Mouse (Mus musculus) adrenal gland, adult (tissue): ENCODE data around the gene Adamtsl4.

ENCODE experiments used
- DNase-seq, 2 experiments: peaks; one replicate each; pipeline ENCODE4 v3.0.0; 2022 to 2023; ENCODE audit warnings: low spot score in 1 of 2; ENCODE audit not compliant: inconsistent age in 2 of 2

The Adamtsl4 gene

DNA sequence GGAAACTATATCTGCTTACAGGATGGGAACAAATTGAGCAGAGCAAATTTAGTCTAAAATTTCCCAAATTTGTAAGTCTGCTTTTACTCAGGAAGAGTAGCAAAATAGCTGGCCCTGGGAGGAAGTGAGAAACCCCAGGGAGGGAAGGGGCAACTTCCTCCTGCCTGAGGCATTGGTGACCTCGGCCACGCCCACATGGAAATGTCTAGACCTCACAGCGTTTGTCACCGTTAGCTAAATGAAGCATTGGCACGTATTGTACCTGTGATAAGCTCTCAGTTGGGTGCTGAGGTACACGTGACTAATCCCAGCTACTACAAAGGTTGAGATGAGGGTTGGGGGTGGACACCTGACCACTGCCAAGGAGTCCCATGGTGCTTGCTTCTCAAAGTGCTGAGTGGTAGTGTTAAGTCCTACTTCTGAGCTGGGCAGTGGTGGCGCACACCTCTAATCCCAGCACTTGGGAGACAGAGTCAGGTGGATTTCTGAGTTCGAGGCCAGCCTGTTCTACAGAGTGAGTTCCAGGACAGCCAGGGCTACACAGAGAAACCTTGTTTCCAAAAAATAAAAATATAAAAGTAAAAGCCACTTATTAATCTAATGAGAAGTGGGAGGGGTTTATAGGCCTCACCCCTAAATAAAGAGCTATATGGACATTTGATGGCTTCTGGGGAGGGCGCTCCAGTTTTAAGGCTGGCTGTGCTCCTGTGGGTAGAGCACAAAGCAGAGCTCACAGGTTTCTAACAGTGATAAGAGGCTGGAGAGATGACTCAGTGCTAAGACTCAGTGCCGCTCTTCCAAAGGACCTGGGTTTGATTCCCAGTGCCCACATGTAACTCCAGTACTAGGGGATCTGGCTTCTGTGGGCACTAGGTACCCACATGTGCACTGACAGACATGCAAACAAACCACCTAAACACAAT is 42.1 kb downstream of the Adamtsl4 start:
- DNase-seq: peak in 1 of 2 experiments; percentile 60

DNA sequence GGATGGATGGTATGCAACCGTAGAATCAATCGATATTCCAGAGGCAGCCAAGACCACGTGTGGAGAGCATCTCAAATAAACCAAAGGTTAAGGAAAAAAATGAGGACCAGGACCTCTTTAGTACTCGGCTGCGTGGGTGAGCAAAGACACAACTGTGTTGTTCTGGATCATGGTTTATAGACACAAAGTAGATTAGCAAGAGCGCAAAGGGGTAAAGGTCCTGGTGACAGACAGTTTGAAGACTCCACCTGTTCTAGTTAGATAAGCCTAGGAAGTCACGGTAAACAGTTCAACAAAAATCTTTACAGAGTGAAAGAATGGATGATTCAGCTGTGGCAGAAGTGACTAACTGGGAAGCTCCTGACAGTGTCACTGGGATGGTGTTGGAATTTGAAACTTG is 44.6 kb downstream of the Adamtsl4 start:
- no peak for DNase-seq

GRCm38 (mm10) chr3:95639694-95640093 is 48.0 kb downstream of the Adamtsl4 start:
- DNase-seq: no peak

GRCm38 (mm10) chr3:95636072-95636471 is 51.6 kb downstream of the Adamtsl4 start:
- no peak for DNase-seq

DNA sequence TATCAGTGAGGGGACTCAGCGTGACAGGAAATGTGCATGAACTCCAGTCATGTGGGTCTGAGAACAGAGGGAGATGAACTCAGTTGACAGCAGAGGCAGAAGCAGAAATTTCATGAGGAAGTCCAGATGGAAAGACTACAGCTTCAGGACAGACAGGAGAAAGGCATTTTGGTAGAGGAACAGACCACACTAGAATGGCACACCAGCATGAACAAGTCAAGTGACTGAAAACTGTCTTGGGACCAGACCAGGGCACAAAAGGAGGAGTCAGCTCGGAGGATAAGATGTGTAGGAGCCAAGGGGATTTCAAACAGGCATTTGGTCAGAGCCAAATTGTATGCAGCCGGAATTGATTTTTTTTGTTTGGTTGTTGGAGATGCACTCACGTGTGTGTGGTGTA is 52.1 kb downstream of the Adamtsl4 start:
- DNase-seq: peak in 1 of 2 experiments; percentile 60

GRCm38 (mm10) chr3:95632648-95633588 is 54.8 kb downstream of the Adamtsl4 start:
- DNase-seq: peak in 1 of 2 experiments; percentile 77

- DNase-seq: peak in 1 of 2 experiments; percentile 54
Observed at GRCm38 (mm10) chr3:95631304-95631703, 56.4 kb downstream of the Adamtsl4 start.

DNA sequence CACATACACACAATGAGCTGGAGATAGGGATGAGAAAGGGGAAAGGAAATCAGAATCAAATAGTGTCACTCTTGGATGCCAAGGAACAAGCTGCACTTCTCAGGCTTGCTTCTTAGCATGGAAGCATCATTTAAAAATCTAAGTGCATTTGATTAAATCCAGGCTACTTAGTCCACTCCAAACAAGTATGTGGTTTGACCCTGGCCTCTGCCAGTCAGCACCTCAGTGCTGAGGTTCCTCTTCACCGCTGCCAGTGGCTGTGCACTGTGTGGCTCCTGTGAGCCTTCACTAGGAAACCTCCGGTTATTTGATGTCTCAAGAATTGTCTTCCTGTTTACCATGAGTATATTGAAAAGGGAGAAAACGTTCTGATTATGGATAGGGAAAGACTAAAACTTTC is 56.9 kb downstream of the Adamtsl4 start:
- peak in 1 of 2 experiments; percentile 59 for DNase-seq

DNA sequence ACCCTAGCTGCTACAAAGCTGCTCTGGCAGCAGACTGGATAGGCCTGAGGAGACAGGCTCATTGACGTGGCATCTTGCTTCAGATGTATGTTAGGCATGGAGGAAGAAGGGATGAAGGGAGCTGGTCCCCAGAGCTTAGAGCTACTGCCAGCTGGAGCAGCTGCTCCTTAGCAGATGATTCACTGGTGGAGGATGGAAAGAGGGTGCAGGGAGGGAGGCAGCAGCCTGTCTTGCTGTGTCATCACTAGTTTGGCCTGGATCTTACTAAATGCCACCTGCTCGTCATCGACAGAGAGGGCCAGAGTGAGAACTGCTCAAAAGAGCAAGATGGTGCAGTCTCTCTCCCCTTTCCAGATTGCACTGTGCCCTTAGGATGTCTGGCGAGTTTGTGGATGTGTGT is 58.0 kb downstream of the Adamtsl4 start:
- peak; percentile 82 to 86 for DNase-seq

GRCm38 (mm10) chr3:95627763-95628162 is 60.0 kb downstream of the Adamtsl4 start:
- DNase-seq: peak in 1 of 2 experiments; percentile 44
